Mouse (Mus musculus) midbrain, embryonic 15.5 days (tissue): ENCODE data around the gene Prdm8. TPM values are rescaled to one million over a fixed set of nuclear protein-coding genes. Genes with fewer than 3 reads are reported as not detected.

Source experiments
- ATAC-seq: fragments of 200-750 bp; cut with Nextera tagmentation; replicated peaks from 2 replicates; pipeline ENCODE4 v1.8.0; 2017; ENCODE audit warnings: moderate TSS enrichment
- H3K27ac ChIP-seq: fragments of 300-500 bp; sonication (generic); 2 replicates; pipeline ENCODE4 v1.5.1; 2015; ENCODE audit warnings: mild to moderate bottlenecking, inconsistent platforms
- H3K27me3 ChIP-seq: fragments of 300-500 bp; sonication (generic); replicated peaks from 2 replicates; pipeline ENCODE4 v1.6.1; 2015; ENCODE audit warnings: inconsistent platforms
- H3K36me3 ChIP-seq: fragments of 300-500 bp; sonication (generic); replicated peaks from 2 replicates; pipeline ENCODE4 v1.6.1; 2015; ENCODE audit warnings: inconsistent platforms
- H3K4me1 ChIP-seq: fragments of 300-500 bp; sonication (generic); 2 replicates; pipeline ENCODE4 v1.6.1; 2015; ENCODE audit warnings: inconsistent platforms
- H3K4me2 ChIP-seq: fragments of 300-500 bp; sonication (generic); 2 replicates; pipeline ENCODE4 v1.6.1; 2015; ENCODE audit warnings: inconsistent platforms, mild to moderate bottlenecking, moderate library complexity
- H3K4me3 ChIP-seq: fragments of 300-500 bp; sonication (generic); 2 replicates; pipeline ENCODE4 v1.5.1; 2015; ENCODE audit warnings: mild to moderate bottlenecking, inconsistent platforms
- H3K9ac ChIP-seq: fragments of 300-500 bp; sonication (generic); 2 replicates; pipeline ENCODE4 v1.6.1; 2015; ENCODE audit warnings: mild to moderate bottlenecking, inconsistent platforms
- H3K9me3 ChIP-seq: fragments of 300-500 bp; sonication (generic); 2 replicates; pipeline ENCODE4 v1.6.1; 2016; ENCODE audit warnings: inconsistent platforms
- WGBS: fragments of 180-500 bp; shearing (Covaris S2); methylation state at CpG from one replicate; pipeline ENCODE4 v1.1.7; 2015; ENCODE audit warnings: mixed read lengths; 5-methylcytosine and 5-hydroxymethylcytosine counted together
- polyA plus RNA-seq: library from polyadenylated mRNA; unstranded; fragments of >200 nt; fragmentation: Nextera tagmentation; extraction: Ambion mirVana; gene quantifications from 2 replicates; pipeline ENCODE4 v1.2.1, GENCODE M21; 2015

The Prdm8 gene
- polyA plus RNA-seq, 1 experiment from 2014 or later, result 2.6 TPM

DNA sequence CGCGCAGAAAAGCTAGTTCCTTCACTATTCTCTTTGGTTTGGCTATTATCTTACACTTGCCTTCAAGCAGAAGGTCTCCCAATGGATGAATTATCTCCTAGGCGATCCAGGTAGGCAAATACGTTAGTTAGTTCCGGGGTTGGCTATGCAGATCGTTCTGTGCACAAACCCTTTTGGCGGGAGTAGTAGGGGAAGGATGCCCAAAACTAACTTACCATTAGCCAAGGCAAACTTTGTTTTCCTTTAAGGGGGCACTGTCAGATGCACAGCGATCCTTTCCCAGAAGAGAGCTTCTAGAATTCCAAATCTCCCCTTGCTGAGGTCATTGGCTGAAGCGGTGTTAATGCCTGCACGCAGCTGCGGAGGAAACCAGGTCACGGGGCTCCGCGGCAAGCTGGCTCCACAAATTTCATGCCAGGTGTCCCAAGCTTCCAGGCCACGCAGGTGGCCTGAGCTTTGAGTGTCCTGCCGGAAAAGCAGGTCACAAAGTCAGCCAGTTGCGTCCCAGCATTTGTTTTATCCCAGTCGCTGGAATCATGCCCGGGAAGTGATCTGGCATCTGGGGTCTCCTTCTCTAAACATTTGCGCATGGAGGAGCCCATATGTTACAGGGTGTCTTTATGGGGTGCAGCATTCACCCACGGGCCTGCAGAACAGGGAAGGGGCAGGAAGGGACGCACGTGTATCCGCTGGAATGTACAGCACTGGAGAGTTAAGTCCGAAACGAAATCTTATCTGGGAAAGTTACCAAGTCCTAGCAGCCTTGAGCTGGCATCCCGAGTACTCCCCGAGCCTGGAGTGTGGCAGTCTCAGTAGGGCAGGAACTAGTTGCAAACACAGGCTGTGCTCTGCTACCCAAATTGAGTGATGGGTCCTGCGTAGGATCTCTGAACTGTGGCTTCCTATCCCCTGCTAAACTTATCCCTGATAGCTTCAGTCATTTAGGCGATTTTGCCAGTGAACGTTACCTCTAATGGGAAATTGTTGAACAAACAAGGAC, 22.5 kb downstream of the Prdm8 start:
- H3K27ac ChIP-seq, result no peak overlapping the region
- no peaks in the 10 kb centered on the region for H3K9me3 ChIP-seq
- no peaks in the 10 kb centered on the region for H3K36me3 ChIP-seq
- ATAC-seq, result no peak
- H3K4me3 ChIP-seq, result no peak overlapping the region
- H3K4me2 ChIP-seq, result peak overlapping the region; percentile 23; the same call in 1 of the 2 replicates
- H3K27me3 ChIP-seq, result peaks cover 58% of the 10 kb centered on the region
- WGBS, result 2% methylated on average over 31 of the region's 31 CpGs
- H3K9ac ChIP-seq, result no peak overlapping the region
- H3K4me1 ChIP-seq, result peaks cover 28% of the 10 kb centered on the region

DNA sequence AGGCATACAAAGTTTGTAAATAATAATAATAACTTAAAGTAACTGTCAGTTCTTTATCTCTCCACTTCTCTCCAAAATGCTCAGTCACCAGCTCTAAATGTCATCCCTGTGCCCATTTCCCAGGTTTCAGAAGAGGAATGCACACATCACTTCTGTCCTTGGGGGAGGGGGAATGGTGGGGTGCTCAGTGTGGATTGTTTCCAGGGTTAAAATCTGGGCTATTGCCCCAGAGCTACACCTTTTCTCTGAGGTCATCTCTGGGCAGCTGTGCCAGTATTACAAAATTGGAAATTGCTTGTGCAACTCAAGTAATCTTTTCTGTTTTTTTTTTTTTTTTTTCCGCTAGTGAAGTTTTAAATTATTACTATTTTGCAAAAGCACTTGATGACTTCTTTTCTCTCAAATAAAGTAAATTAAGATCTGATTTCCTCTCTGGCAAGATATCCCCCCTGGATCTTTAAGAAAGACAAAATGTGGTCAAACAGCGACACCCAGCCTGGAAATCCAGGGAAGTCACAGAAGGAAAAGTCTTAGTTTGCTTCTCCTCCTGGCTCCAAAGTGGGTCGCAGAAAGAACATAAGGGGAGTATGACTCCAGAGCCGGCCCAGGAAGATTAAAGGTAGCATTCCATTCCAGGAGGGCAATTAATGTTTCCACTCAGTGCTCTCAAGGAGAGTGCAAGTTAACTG, 25.4 kb downstream of the Prdm8 start:
- no peak for ATAC-seq
- WGBS, result 30% methylated on average over 4 of the region's 4 CpGs

DNA sequence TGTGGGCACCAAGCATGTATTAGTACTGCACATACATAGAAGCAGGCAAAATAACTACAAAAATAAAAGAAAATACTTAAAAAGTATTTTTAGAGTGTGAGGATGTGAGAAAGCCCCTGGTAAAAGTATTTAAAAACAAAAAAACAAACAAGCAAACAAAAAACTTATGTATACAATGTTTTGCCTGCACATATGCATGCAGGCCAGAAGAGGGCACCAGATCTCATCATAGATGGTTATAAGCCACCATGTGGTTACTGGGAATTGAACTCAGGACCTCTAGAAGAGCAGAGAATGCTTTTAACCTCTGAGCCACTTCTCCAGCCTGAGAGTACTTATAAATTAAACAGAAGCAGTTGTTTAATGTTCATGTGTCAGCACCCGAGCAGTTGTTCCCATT, 28.0 kb downstream of the Prdm8 start:
- Histone ChIP-seq H3K4me3 (no peak overlapping the region), H3K9ac (no peak overlapping the region), H3K36me3 (no peaks in the 10 kb centered on the region), H3K9me3 (no peaks in the 10 kb centered on the region), H3K4me1 (no peaks in the 10 kb centered on the region), H3K4me2 (no peak overlapping the region), H3K27ac (no peak overlapping the region), H3K27me3 (peaks cover 26% of the 10 kb centered on the region)
- ATAC-seq, result no peak
- 96% methylated on average over 1 of the region's 1 CpGs for WGBS

More for the DNA sequence above, 25.4 kb downstream of the Prdm8 start:
- Histone ChIP-seq H3K4me3 (no peak overlapping the region), H3K27ac (no peak overlapping the region), H3K36me3 (no peaks in the 10 kb centered on the region), H3K4me1 (peaks cover 9% of the 10 kb centered on the region), H3K27me3 (peaks cover 47% of the 10 kb centered on the region), H3K9me3 (no peaks in the 10 kb centered on the region), H3K4me2 (no peak overlapping the region), H3K9ac (no peak overlapping the region)

DNA sequence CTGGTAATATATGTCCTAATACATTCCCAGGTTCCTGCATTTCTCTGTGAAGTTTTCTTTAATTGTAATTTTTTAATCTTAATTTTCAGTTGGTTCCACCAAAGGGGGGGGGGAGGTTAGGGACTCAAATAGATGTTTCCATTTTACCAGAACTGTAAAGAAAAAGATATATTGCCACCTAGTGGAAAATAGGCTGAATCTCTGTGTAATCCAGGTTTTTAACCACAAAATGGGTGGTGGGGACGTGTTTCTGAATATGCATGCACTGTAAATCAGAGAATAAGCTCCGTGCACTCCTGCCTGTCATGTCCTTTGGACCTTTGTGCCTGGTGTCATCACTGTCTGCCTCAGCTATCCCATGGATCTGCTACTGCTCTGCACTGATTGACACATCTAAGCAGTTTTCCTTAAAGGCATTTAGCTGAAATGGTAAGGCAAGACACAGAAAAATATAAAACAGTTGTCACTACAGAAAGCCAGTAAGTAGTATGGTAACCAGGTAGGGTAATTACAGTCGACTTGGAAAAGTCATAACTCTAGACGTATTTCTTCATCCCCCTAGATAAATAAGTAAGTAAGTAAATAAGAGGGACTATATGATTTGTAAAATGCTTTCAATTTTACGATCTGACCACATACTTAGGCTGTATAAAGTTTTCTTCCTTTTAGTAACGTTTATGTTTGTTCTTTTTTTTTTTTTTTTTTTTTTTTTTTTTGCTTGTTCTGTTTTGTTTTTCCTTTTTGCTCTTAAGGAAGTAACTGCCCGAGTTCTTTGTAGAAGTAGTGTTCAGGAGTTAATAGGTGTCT, 31.6 kb downstream of the Prdm8 start:
- H3K9me3 ChIP-seq, result no peaks in the 10 kb centered on the region
- 56% methylated on average over 7 of the region's 7 CpGs for WGBS
- H3K27me3 ChIP-seq, result 0 out of 2 replicates have a peak, but pooled peaks cover 6% of the 10 kb centered on the region
- no peak overlapping the region for H3K4me3 ChIP-seq
- H3K4me2 ChIP-seq, result no peak overlapping the region
- no peak overlapping the region for H3K9ac ChIP-seq
- no peak overlapping the region for H3K27ac ChIP-seq
- no peaks in the 10 kb centered on the region for H3K36me3 ChIP-seq
- H3K4me1 ChIP-seq, result no peaks in the 10 kb centered on the region
- ATAC-seq, result peak; percentile 60

DNA sequence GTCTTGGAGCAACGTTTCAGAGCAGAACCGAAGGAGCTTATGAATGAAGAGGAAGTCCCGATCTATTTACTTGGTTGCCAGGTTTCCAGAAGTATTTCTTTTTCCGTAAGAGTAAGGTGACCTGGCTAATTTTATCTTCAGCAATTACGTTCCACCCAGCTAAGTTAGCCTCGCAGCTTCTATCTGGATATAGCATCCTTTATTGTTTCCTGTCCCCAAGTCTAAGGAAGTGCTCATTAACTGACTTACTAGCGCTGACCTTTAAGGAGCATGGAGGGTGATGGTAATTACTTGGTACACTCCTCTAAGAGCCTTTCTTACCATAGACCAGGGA, 32.2 kb downstream of the Prdm8 start:
- Histone ChIP-seq H3K36me3 (no peaks in the 10 kb centered on the region), H3K27me3 (0 out of 2 replicates have a peak, but pooled peaks cover 3% of the 10 kb centered on the region), H3K9ac (no peak overlapping the region), H3K4me1 (no peaks in the 10 kb centered on the region), H3K4me3 (no peak overlapping the region), H3K27ac (no peak overlapping the region), H3K9me3 (no peaks in the 10 kb centered on the region), H3K4me2 (no peak overlapping the region)
- 73% methylated on average over 7 of the region's 7 CpGs for WGBS
- ATAC-seq, result no peak

DNA sequence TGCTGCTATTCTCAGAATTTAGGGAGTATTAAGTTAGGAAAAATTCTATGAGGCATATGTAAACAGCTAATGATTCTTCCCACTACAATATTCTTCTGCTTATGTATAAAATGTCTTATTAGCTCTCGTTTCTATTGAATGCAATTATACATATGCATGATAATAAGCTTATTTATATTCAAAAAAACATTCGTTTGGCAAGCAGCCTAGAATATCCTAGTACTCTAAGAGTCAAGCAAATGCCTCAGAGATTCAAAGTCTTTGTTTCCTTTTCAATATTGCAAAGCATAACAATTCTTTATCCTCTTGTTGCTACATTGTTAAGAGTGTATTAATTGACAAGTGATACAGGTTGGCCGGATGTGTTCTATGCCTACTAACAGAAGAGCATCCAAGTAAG, 34.6 kb downstream of the Prdm8 start:
- 45% methylated on average over 3 of the region's 3 CpGs for WGBS
- Histone ChIP-seq H3K9ac (no peak overlapping the region), H3K27me3 (0 out of 2 replicates have a peak, but pooled peaks cover 3% of the 10 kb centered on the region), H3K36me3 (no peaks in the 10 kb centered on the region), H3K4me3 (no peak overlapping the region), H3K4me2 (no peak overlapping the region), H3K4me1 (no peaks in the 10 kb centered on the region), H3K9me3 (no peaks in the 10 kb centered on the region), H3K27ac (no peak overlapping the region)
- no peak for ATAC-seq

DNA sequence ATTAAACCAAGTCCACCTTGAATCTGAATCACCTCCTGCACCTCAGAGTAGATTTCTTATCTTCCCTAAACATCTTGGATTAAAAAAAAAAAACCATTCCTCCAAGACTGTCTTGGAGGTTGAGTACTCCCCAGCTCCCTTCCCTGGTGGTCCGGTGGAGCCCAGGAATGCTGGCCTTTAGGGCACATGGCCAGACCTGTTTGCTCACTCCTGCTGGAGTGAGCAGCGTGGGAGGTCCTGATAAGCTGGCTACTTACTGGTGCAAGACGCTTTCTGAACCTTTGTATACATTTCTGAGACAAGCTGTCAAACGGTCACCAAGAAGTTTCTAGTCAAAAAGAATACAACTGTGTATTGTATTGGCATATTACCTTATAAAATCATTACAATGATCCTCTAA, 36.0 kb downstream of the Prdm8 start:
- no peaks in the 10 kb centered on the region for H3K4me1 ChIP-seq
- H3K27me3 ChIP-seq, result 0 out of 2 replicates have a peak, but pooled peaks cover 3% of the 10 kb centered on the region
- H3K4me3 ChIP-seq, result no peak overlapping the region
- H3K27ac ChIP-seq, result no peak overlapping the region
- no peak for ATAC-seq
- WGBS, result 49% methylated on average over 4 of the region's 4 CpGs
- no peaks in the 10 kb centered on the region for H3K36me3 ChIP-seq
- no peaks in the 10 kb centered on the region for H3K9me3 ChIP-seq
- H3K9ac ChIP-seq, result no peak overlapping the region
- no peak overlapping the region for H3K4me2 ChIP-seq

DNA sequence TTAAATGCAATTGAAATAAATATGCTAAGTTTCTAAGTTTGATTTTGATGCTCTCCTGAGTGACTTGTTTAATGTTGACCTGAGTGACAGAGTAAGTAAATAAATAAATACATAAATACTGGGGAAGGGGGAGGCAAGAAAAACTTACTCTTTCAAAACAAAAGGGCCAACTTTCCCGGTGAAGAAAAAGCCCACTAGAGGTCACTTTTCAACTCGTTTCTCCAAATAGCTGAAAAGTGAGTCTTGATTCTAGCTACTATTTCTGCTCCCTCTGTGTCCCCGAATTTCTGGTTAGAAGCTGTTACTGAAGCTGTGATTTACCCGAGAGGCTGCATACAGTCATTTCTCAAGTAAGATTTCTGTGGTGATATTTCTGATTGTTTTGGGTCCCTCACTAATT, 45.5 kb downstream of the Prdm8 start:
- no peak overlapping the region for H3K27ac ChIP-seq
- H3K36me3 ChIP-seq, result no peaks in the 10 kb centered on the region
- no peak overlapping the region for H3K4me3 ChIP-seq
- H3K9me3 ChIP-seq, result no peaks in the 10 kb centered on the region
- H3K27me3 ChIP-seq, result no peaks in the 10 kb centered on the region
- WGBS, result 63% methylated on average over 4 of the region's 4 CpGs
- no peak for ATAC-seq
- no peak overlapping the region for H3K9ac ChIP-seq
- H3K4me2 ChIP-seq, result no peak overlapping the region
- H3K4me1 ChIP-seq, result no peaks in the 10 kb centered on the region

DNA sequence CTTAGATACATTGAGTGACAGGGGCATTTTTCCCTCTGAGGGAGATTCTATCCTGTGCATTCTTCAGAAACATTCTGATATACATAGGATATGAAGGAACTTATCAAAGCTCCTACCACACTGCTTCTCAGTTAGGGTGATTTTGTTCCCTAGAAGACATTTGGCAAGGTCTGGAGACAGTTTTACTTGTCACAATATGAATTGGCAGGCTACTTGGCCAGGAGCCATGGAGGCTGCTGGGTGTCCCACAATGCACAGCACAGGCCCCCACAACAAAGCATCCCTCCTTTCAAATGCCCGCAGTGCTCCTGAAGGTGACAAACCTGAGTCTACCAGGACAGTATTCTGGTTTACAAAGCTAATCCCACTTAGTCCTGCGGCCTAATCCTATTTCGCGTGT, 55.0 kb downstream of the Prdm8 start:
- Histone ChIP-seq H3K27ac (no peak overlapping the region), H3K4me2 (no peak overlapping the region), H3K9ac (no peak overlapping the region), H3K4me3 (no peak overlapping the region), H3K27me3 (no peaks in the 10 kb centered on the region), H3K36me3 (no peaks in the 10 kb centered on the region), H3K4me1 (no peaks in the 10 kb centered on the region; the same call in 1 of the 2 replicates), H3K9me3 (peaks cover 4% of the 10 kb centered on the region; the same call in 1 of the 2 replicates)
- ATAC-seq, result no peak
- WGBS, result 52% methylated on average over 4 of the region's 4 CpGs

DNA sequence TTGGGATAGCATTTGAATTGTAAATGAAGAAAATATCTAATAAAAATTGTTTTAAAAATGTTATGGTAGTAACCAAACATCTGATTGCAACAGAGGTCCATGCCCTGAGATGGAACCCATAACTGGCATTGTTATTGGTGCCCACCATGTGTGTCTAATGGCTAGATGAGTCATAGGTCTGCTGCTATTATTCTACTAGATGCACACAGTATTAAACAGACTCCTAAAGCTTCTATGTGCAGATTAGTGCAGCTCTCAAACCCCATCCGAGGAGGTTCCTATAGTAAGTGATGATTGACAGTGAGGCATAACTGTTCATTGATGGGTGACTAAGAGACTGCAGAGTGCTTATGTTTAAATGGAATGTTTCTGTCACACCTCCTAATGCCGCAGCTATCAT, 59.7 kb downstream of the Prdm8 start:
- Histone ChIP-seq H3K36me3 (no peaks in the 10 kb centered on the region), H3K4me2 (no peak overlapping the region), H3K9me3 (peaks cover 4% of the 10 kb centered on the region; the same call in 1 of the 2 replicates), H3K27me3 (no peaks in the 10 kb centered on the region), H3K27ac (no peak overlapping the region), H3K4me3 (no peak overlapping the region), H3K4me1 (no peaks in the 10 kb centered on the region; the same call in 1 of the 2 replicates), H3K9ac (no peak overlapping the region)
- WGBS, result 69% methylated on average over 2 of the region's 2 CpGs
- no peak for ATAC-seq

DNA sequence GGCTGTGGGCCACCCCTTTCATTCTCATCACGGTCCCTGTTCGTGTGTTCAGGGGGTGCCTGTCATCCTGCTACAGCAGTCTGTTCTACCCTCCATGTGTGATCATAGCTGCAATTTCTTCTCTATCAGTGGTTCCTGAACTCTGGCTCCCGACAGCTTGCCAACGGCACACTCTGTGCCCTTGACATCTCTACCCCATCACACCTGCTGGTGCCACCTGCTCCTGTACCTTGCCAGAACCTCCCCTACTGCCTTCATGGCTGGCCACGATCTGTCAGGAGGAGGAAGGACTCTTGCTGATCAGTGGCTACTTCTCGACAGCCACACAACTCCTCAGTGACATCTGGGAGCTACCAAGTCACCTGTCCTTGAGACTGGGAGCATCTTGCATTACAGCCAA, 62.5 kb downstream of the Prdm8 start:
- ATAC-seq, result no peak
- WGBS, result 84% methylated on average over 6 of the region's 6 CpGs
- no peaks in the 10 kb centered on the region for H3K27me3 ChIP-seq
- H3K4me3 ChIP-seq, result no peak overlapping the region
- H3K36me3 ChIP-seq, result no peaks in the 10 kb centered on the region
- H3K9me3 ChIP-seq, result peaks cover 4% of the 10 kb centered on the region; the same call in 1 of the 2 replicates
- no peak overlapping the region for H3K27ac ChIP-seq
- H3K4me1 ChIP-seq, result no peaks in the 10 kb centered on the region
- no peak overlapping the region for H3K4me2 ChIP-seq
- H3K9ac ChIP-seq, result no peak overlapping the region

DNA sequence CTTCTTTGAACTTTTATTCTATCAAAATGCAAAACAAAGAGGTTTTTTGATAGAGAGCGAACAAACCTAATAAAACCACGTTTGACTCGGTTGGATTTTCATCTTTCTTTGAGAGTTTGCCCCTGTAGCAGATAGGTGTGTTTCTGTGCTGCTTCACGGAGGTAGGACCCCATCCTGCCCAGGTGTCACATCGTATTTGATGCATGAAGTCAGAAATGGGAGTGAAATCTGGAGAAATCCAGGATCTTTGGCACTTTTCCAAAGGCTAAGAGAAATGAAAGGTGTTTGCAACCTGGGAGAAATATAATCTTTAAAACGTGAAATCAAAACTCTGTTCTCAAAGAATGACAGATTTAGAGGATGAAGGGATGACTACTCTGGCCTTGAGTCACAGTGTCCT, 71.5 kb downstream of the Prdm8 start:
- Histone ChIP-seq H3K4me3 (no peak overlapping the region), H3K27ac (no peak overlapping the region), H3K4me1 (no peaks in the 10 kb centered on the region), H3K27me3 (no peaks in the 10 kb centered on the region), H3K9ac (no peak overlapping the region), H3K9me3 (no peaks in the 10 kb centered on the region), H3K36me3 (no peaks in the 10 kb centered on the region), H3K4me2 (no peak overlapping the region)
- ATAC-seq, result no peak
- WGBS, result 87% methylated on average over 6 of the region's 6 CpGs
